Comparison of ENCODE assay signal across 27 mouse cellular contexts in the genomic region with DNA sequence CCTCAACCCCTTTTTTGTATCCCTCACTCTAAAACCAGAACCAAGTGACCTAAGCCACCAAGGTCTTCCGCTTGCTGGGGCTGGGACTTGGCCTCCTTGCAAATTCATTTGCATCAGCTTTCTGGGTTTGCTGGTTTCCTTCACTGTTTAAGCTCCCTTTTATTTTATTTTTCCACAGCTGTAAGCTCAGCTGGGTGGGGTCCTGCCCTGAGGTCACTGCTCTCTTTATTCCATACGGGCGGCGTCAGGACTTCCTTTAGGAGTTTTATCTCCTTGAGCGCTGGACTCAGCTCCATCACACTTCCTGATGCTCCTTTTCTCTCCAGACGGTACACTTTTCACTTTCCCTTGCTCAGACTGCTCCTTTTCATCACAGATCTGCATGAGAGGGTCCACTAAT.
DNase-seq lines count a peak whose midpoint lies in the region; ATAC-seq and TF ChIP-seq lines count a peak whose summit lies in the region.
"Had no signal": no experiment of that assay in that cellular context is flagged by ENCODE, and none has a peak within 500 bp of the region (broad histone marks: within the 10 kb centered on the region; RNA-seq: fewer than 3 reads in every experiment).

No protein-coding gene starts in this region.

- no peaks in the 10 kb centered on the region for H3K27me3 ChIP-seq in heart, adult 2 months (ENCODE audit: control insufficient read depth, insufficient read depth, low read length)
- peaks cover 8% of the 10 kb centered on the region; the same call in 1 of the 2 replicates for H3K27me3 ChIP-seq in heart, embryonic 11.5 days (ENCODE audit: control insufficient read depth, insufficient read depth, low read length)
- peaks cover 2% of the 10 kb centered on the region; the same call in 1 of the 2 replicates for H3K27me3 ChIP-seq in heart, embryonic 16.5 days (ENCODE audit: control insufficient read depth, insufficient read depth, low read length)
- no peaks in the 10 kb centered on the region for H3K27me3 ChIP-seq in kidney, embryonic 15.5 days
- H3K27me3 ChIP-seq: embryonic facial prominence, embryonic 15.5 days; forebrain, embryonic 12.5 days; limb, embryonic 13.5 days; megakaryocyte, embryonic 14.5 days; midbrain, embryonic 13.5 days had no signal

- ATAC-seq in heart, embryonic 11.5 days (replicated peaks; ENCODE audit: insufficient number of reproducible peaks, low FRiP score, low TSS enrichment) = no peak
- ATAC-seq in heart, embryonic 16.5 days (replicated peaks; ENCODE audit: extremely low read depth, insufficient read depth, low FRiP score) = no peak
- ATAC-seq in kidney, embryonic 15.5 days (replicated peaks; ENCODE audit: low FRiP score) = no peak
- ATAC-seq in granulocyte monocyte progenitor cell, adult 5-6 weeks (replicated peaks; ENCODE audit: poor library complexity, severe bottlenecking) = no peak
- ATAC-seq: activated CD4-positive, CD25-positive, alpha-beta regulatory T cell, adult 4 months; forebrain, postnatal 0 days; intestine, postnatal 0 days; midbrain, embryonic 13.5 days had no signal

- no peak for TF ChIP-seq EP300 in heart, adult 2 months (IDR thresholded peaks at IDR 0.05; ENCODE audit: insufficient read depth, low read depth, low read length)

- DNase-seq in heart, adult 2 months = no peak
- no peak for DNase-seq in heart, adult 8-10 months (ENCODE audit: low spot score)
- no peak for DNase-seq in kidney, postnatal 10 days
- peak; percentile 38 for DNase-seq in ES-CJ7 (ENCODE audit: low read depth, low spot score)
- DNase-seq: adrenal gland, adult 2 months; cerebellum, adult 2 months; cerebellum, postnatal 14 days; forebrain, postnatal 0 days; gastrocnemius, postnatal 10 days; kidney, adult 9 months; kidney, postnatal 25 days; lung, postnatal 4 days; thymus, adult 2 months; thymus, postnatal 4 days had no signal

- H3K27ac ChIP-seq in heart, adult 2 months = peak overlapping the region; percentile 41
- no peak overlapping the region for H3K27ac ChIP-seq in heart, embryonic 11.5 days (ENCODE audit: low read depth, low read length)
- 0 out of 2 replicates have a peak overlapping the region, but pooled peaks have one; percentile 3 for H3K27ac ChIP-seq in heart, embryonic 16.5 days (ENCODE audit: low read length)
- 0 out of 2 replicates have a peak overlapping the region, but pooled peaks have one; percentile 2 for H3K27ac ChIP-seq in kidney, embryonic 15.5 days
- H3K27ac ChIP-seq: embryonic facial prominence, embryonic 10.5 days; embryonic facial prominence, embryonic 15.5 days; forebrain, embryonic 12.5 days; limb, embryonic 13.5 days; midbrain, embryonic 13.5 days had no signal

- no peaks in the 10 kb centered on the region for H3K9me3 ChIP-seq in heart, embryonic 11.5 days (replicated peaks; ENCODE audit: control insufficient read depth, low read length)
- H3K9me3 ChIP-seq in heart, embryonic 16.5 days (replicated peaks; ENCODE audit: control insufficient read depth, low read length) = no peaks in the 10 kb centered on the region
- no peaks in the 10 kb centered on the region for H3K9me3 ChIP-seq in kidney, embryonic 15.5 days (replicated peaks)
- H3K9me3 ChIP-seq: embryonic facial prominence, embryonic 10.5 days; embryonic facial prominence, embryonic 15.5 days; forebrain, embryonic 12.5 days; limb, embryonic 13.5 days; megakaryocyte, embryonic 14.5 days; midbrain, embryonic 13.5 days had no signal

- WGBS in heart, adult 2 months = 37% methylated on average over 6 of the region's 6 CpGs
- 51% methylated on average over 6 of the region's 6 CpGs for WGBS in heart, embryonic 11.5 days (ENCODE audit: insufficient replicate concordance)
- WGBS in heart, embryonic 16.5 days = 65% methylated on average over 6 of the region's 6 CpGs
- 37% methylated on average over 6 of the region's 6 CpGs for WGBS in kidney, embryonic 15.5 days

- H3K4me3 ChIP-seq in heart, adult 2 months = no peak overlapping the region
- H3K4me3 ChIP-seq in heart, embryonic 11.5 days (ENCODE audit: low read depth, low read length) = no peak overlapping the region
- no peak overlapping the region for H3K4me3 ChIP-seq in heart, embryonic 16.5 days (ENCODE audit: low read length)
- no peak overlapping the region for H3K4me3 ChIP-seq in kidney, embryonic 15.5 days (replicated peaks)
- H3K4me3 ChIP-seq: embryonic facial prominence, embryonic 10.5 days; embryonic facial prominence, embryonic 15.5 days; forebrain, embryonic 12.5 days; limb, embryonic 13.5 days; megakaryocyte, embryonic 14.5 days; midbrain, embryonic 13.5 days had no signal

- TF ChIP-seq POLR2A in heart, adult 2 months (IDR thresholded peaks at IDR 0.05; ENCODE audit: insufficient read depth, low read depth, low read length) = no peak

- H3K36me3 ChIP-seq in heart, adult 2 months (ENCODE audit: control insufficient read depth, insufficient read depth, low read length) = peaks cover 2% of the 10 kb centered on the region
- no peaks in the 10 kb centered on the region for H3K36me3 ChIP-seq in heart, embryonic 11.5 days (ENCODE audit: control insufficient read depth, insufficient read depth, low read length)
- H3K36me3 ChIP-seq in heart, embryonic 16.5 days (ENCODE audit: control insufficient read depth, insufficient read depth) = no peaks in the 10 kb centered on the region
- H3K36me3 ChIP-seq in kidney, embryonic 15.5 days = no peaks in the 10 kb centered on the region
- H3K36me3 ChIP-seq: embryonic facial prominence, embryonic 10.5 days; embryonic facial prominence, embryonic 15.5 days; limb, embryonic 13.5 days; midbrain, embryonic 13.5 days had no signal

- no peak overlapping the region for H3K9ac ChIP-seq in heart, adult 2 months (ENCODE audit: low read depth, low read length)
- H3K9ac ChIP-seq in heart, embryonic 11.5 days (ENCODE audit: low read depth, low read length) = no peak overlapping the region
- H3K9ac ChIP-seq in heart, embryonic 16.5 days (ENCODE audit: low read length) = no peak overlapping the region
- no peak overlapping the region for H3K9ac ChIP-seq in kidney, embryonic 15.5 days
- H3K9ac ChIP-seq: embryonic facial prominence, embryonic 15.5 days; forebrain, embryonic 12.5 days; forebrain, postnatal 0 days; limb, embryonic 13.5 days; midbrain, embryonic 13.5 days had no signal

- TF ChIP-seq CTCF in heart, adult 2 months (IDR thresholded peaks at IDR 0.05) = no peak

- H3K4me2 ChIP-seq in heart, embryonic 11.5 days = no peak overlapping the region
- no peak overlapping the region for H3K4me2 ChIP-seq in heart, embryonic 16.5 days (ENCODE audit: low read depth, low read length)
- H3K4me2 ChIP-seq in kidney, embryonic 15.5 days = no peak overlapping the region
- H3K4me2 ChIP-seq: embryonic facial prominence, embryonic 15.5 days; forebrain, embryonic 12.5 days; limb, embryonic 13.5 days; liver, embryonic 11.5 days; midbrain, embryonic 13.5 days had no signal

- H3K4me1 ChIP-seq in heart, adult 2 months (ENCODE audit: control insufficient read depth, insufficient read depth, low read length) = peaks cover 19% of the 10 kb centered on the region
- peaks cover 17% of the 10 kb centered on the region for H3K4me1 ChIP-seq in heart, embryonic 11.5 days (ENCODE audit: control insufficient read depth, insufficient read depth, low read length)
- 0 out of 2 replicates have a peak, but pooled peaks cover 3% of the 10 kb centered on the region for H3K4me1 ChIP-seq in heart, embryonic 16.5 days (ENCODE audit: control insufficient read depth, insufficient read depth, low read length)
- H3K4me1 ChIP-seq in kidney, embryonic 15.5 days = peaks cover 44% of the 10 kb centered on the region

- H3K79me2 ChIP-seq in heart, adult 2 months (replicated peaks; ENCODE audit: control insufficient read depth, insufficient read depth, low read length) = no peaks in the 10 kb centered on the region

- intact Hi-C loops in heart, adult 2 months (cut with DNase I) = loop anchor here (5.0 kb wide), 1 partner anchor 156 kb away; no protein-coding TSS in a partner anchor
